Mouse (Mus musculus): Measurements from ENCODE around the gene 4430402I18Rik. TPM values are rescaled to one million over a fixed set of nuclear protein-coding genes. Genes with fewer than 3 reads are reported as not detected.
"Not testable (repeated sequence)": the region's sequence is repeated elsewhere in the genome, so short reads cannot be mapped to it uniquely, and the experiment has no call there.

The 4430402I18Rik gene
- total RNA-seq (2021) = under 1 TPM; 0.56 to 0.67 TPM
- long read RNA-seq, experiment 1, partial matches to known transcripts = 1 of 3 reads
- long read RNA-seq, experiment 1, other reads (novel, unspliced or antisense) = 2 of 3 reads
- long read RNA-seq, experiment 2 = 0 reads

DNA sequence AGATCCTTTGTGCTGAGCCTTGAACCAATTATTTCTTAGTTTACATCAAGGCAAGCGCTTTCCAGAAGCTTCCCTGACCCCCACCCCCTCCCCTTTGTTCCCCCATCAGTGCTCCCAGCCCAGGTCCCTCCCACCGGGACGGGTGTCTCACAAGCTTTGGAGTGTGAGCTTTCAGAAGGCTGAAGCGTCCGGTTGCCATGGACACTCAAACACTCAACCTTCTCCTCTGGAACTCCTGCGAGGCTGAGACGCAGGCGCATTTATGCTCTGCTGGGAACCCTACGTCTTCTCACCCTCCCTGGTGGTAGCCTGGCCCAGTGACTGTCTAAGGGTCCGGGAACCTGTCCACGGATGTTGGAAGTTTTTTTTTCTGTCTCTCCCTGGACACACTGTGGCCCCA, at the start of gene 4430402I18Rik:
Gene 4430402I18Rik (minus strand): TSS at position 149 of the 400 bp plus-strand sequence.
- no peak for DNase-seq

DNA sequence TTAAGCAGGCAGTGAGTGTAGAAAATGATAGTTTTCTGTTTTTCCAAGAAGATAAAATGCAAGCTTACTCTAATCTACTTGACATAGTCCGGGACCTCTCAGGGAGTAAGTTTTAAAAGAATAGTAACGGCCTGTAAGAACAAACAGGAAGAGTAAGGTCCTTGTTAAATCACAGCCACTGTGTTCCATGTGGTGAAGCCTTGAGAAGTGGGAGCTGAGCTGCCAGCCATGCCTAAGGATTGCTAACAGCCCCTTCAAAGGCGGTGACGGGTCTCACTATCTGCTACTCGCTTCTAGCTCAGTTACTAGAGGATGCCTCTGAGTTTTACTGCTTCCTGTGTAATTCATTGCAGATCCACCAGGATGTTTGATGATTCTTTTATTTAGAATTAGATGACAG, 49.2 kb upstream of the 4430402I18Rik start:
- no peak for DNase-seq

DNA sequence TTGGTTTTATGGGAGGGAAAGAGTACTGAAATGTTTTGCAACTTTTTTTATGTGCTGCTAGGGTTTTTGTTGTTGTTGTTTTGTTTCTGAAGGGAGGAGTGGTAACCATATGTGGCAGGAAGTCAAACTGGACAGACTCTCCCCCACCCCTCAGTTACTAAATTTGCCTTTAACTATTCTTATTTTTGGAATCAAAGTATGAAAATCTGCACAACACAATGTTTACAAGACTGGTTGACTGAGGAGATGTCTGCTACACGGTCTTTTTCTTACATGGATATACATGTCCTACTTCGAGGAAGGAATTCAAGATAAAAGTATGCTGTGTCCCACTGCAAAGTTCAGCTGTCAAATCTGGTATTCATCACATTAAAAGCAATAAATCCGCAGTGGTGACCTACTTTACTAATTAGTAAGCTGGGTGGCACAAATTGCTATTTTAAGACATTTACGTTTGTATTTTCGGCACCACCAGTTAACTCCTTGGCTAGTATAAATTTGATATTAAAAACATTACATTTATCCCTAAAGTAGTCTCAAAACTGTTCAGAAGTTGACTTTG, 48.7 kb upstream of the 4430402I18Rik start:
- DNase-seq = no peak

GRCm38 (mm10) chr19:29015410-29016203, 48.0 kb upstream of the 4430402I18Rik start:
- no peak for DNase-seq

GRCm38 (mm10) chr19:29014466-29015055, 47.0 kb upstream of the 4430402I18Rik start:
- DNase-seq = no peak

DNA sequence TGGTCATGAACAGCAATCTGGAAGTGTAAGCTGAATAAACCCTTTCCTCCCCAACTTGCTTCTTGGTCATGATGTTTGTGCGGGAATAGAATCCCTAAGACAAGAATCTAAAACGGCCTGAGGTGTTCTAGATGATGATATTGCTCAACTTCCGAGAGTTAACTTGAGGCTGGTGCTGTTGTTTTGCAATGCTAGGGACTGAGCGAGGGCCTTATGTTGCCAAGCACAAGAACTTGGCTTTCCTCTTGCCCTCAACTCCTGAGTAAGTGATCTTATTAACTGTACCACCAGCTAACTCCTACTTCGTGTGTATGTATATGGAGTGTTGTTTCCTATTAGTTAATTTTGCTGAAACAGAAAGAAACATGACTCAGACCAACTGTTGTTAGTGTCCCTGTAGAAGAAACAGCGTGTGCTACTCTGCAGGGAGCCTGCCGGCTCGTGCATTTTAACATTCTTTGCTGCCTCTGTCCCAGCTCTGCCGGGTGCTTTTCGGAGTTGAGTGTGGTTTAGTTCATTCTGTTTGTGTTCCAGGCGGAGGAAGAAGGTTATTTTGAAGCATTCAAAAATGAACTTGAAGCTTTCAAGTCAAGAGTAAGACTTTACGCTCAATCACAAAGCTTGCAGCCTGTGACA, 43.9 kb upstream of the 4430402I18Rik start:
- no peak for DNase-seq

- DNase-seq = no peak
Observed at GRCm38 (mm10) chr19:29009046-29009445, 41.4 kb upstream of the 4430402I18Rik start.

- no peak for DNase-seq
Observed at GRCm38 (mm10) chr19:29008069-29008706, 40.6 kb upstream of the 4430402I18Rik start.

DNA sequence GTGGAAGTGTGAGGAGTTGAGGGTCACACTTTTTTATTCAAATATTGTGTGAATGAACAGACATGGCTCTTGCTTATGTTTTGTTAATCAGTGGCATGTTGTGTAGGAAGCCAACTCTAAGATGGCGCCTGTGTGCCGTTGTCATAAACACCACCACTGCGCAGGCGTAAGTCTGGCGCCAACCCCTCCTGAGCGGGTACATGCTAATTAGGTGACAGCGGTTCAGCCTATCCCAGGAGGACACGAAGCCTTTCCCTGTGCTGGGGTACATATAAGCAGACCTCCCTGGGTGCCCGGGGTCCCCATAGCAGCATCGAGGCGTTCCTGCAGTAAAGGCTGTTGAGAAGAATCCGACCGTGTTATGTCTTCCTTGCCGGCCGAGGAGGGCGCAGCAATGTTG, 32.7 kb upstream of the 4430402I18Rik start:
- DNase-seq = not testable (repeated sequence)

DNA sequence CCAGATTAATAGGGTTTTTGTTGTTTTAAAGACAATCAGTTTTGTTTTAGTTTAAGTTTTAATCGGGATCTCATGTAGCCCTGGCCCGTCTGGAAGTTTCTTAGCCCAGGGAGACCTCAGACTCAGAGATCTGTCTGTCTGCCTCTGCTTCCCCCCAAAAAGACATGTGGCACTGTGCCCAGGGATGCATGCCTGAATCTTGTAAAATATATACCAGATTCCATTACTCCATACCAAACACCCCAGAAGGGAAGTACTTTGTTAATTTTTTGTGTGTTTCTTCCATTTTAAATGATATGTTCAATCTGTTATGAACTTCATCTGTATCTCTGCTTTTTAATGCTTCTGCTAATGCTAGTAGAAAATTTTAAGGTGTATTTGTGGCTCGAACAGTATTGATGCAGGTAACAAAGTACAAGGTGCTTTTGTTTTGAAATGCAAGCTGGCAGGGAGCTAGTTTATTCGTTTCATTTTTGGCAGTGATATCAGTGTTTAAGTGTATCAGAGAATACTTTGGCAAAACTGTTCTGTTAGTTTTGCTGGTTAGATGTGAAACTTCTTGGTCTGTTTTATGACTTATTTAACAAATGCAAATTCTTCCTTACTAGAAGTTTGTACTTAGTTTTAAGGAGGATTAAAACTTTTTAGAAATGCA, 30.5 kb upstream of the 4430402I18Rik start:
- DNase-seq = no peak

- no peak for DNase-seq
Observed at GRCm38 (mm10) chr19:28995366-28995765, 27.8 kb upstream of the 4430402I18Rik start.

GRCm38 (mm10) chr19:28994870-28995269, 27.3 kb upstream of the 4430402I18Rik start:
- DNase-seq = no peak

DNA sequence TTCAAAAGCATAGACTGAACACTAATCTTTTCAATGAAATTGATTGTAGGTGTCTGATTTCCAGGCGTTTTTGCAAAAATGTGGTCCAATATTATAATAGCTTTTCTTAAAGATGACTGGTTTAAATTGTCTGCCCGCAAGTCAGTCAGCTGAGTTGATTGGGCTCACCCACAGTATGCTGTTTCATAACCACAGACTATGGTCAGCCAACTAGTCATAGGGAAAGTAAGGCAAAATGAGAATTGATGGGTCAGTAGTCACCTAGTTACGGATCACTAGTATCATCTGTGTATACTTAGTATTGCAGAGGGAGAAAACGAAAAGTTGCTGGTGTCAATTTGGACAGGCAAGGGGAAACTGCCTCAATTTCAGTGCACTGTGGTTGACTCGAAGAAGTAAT, 23.8 kb upstream of the 4430402I18Rik start:
- no peak for DNase-seq

GRCm38 (mm10) chr19:28990590-28991221, 23.1 kb upstream of the 4430402I18Rik start:
- DNase-seq = no peak

DNA sequence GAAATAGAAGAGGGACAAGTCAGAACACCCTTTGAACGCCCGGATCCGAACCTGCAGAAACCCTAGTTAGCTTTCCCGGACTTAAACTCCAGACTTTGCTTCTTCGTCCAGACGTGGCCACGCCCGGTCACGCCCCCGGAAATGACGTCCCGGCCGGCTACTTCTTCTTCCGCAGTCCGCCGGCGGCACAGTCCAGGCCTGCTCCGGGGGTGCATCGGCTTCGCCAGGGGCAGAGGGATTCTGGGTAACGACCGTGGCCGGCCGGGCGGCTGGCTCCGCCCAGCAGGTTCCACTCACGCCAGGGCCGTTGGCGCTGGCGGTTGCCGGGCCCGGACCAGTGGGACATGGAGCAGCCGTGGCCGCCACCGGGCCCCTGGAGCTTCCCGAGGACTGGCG, 22.6 kb upstream of the 4430402I18Rik start, which contains the start of gene Cdc37l1:
Gene Cdc37l1 (plus strand): TSS at position 159 of the 396 bp plus-strand sequence.
- DNase-seq = peak; percentile 97

DNA sequence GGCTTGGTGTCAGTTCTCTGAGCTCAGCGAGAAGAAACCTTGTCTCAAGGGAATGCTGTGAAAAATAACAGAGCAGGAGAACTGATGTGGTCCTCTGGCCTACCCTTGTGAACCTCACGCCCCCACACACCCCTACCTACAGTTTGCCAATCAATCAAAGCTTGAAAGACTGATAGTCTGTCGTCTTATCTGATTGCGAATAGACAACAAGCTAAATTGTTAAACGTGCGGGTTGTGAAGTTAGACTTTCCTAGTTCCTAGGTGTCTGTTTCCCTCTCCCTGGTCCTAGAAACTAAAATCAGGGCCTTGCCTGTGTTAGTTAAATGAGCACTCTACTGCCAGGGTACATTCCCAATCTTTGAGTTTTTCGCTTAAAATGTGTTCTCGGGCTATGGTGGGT, 21.9 kb upstream of the 4430402I18Rik start:
- DNase-seq = no peak

GRCm38 (mm10) chr19:28982617-28983016, 15.0 kb upstream of the 4430402I18Rik start:
- DNase-seq = no peak

DNA sequence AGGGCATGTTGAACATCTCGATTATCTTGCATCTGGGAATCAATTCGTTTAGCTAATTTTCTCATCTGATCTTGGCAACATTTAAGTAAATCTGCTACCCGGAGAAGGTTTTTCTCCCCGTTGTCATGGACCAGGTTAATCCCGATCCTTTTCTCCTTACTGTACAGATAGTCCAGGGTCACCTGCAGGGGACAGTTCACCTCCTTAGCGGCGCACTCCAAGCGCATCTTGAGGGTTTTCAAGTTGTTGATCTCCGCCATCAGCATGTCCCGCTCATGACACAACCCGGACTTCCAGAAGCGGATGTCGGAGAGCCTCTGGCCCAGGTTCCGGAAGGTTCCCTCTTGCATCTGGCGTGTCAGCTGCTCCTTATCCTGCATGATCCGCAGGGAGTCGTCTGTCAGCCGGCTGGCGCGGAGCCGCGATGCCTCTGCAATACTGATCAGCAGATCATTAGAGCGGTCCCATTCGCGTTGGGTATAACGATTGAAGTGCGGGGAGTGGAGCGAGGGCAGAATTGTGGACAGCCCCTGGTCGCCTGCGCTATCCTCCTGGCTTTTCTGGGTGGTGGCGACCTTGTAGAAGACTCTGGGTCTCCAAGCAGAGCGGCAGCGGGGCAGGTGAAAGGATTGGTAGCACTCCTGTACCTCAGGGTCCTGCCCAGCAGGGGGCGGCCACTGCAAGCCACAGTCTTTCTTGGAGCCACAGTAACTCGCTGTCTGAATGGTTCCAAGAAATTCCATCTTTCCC, 7.4 kb upstream of the 4430402I18Rik start:
- peak; percentile 60 for DNase-seq

DNA sequence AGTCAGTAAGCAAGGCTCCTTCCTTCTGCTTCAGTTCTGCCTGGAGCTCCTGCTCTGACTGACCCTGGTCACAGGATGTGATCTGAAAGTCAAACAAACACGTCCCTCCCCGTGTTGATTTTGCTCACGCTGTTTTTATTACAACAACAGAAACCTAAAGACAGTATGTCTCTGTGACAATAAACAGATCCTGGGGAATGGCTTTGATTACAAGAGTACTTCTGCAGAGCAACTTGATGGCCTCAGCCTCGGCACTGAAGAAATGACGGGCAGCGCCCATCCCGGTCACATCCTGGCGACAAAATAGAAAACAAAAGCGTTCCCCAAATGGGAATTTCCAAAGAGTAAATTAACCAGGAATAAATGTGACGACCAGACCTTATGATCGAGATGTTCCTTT, 2.7 kb upstream of the 4430402I18Rik start:
- no peak for DNase-seq

- DNase-seq = no peak
Observed at GRCm38 (mm10) chr19:28969231-28969630, 1.6 kb upstream of the 4430402I18Rik start.
